Mouse (Mus musculus) MEL (cell line): ENCODE measurements at regions not wholly inside any gene's neighbourhood (a gene's known extent, or its start where the extent isn't known, plus 50 kb on each side); places are given as distances from the start of the nearest gene placed in this dataset.

Experiments used
- DNase-seq: peaks from one replicate; pipeline ENCODE4 v3.0.0; 2011; ENCODE audit warnings: low read depth, low spot score
- H3K27ac ChIP-seq: 2 replicates; pipeline ENCODE4 v1.5.1; 2012; ENCODE audit warnings: low read depth, mild to moderate bottlenecking, control low read depth, low read length, moderate library complexity; ENCODE audit not compliant: control insufficient read depth
- H3K27me3 ChIP-seq, 2 experiments: fragments of 150-350 bp in 1 of 2; sonication (generic) in 1 of 2; 2 replicates each; pipeline ENCODE4 v1.6.1; 2012; ENCODE audit warnings: low read length in 2 of 2, mild to moderate bottlenecking in 2 of 2, improper control_type of control experiment in 1 of 2, moderate library complexity in 1 of 2; ENCODE audit not compliant: insufficient read depth in 2 of 2, control insufficient read depth in 1 of 2
- H3K36me3 ChIP-seq, 2 experiments: 2 replicates each; pipeline ENCODE4 v1.6.1; 2012 to 2014; ENCODE audit warnings: low read length in 2 of 2, improper control_type of control experiment in 1 of 2, inconsistent platforms in 1 of 2, mild to moderate bottlenecking in 1 of 2; ENCODE audit not compliant: insufficient read depth in 2 of 2, control insufficient read depth in 1 of 2
- H3K4me1 ChIP-seq, 2 experiments: fragments of 150-350 bp in 1 of 2; sonication (generic) in 1 of 2; 2 replicates each; pipeline ENCODE4 v1.6.1; 2012; ENCODE audit warnings: low read length in 2 of 2, improper control_type of control experiment in 1 of 2, mild to moderate bottlenecking in 1 of 2; ENCODE audit not compliant: insufficient read depth in 2 of 2, control insufficient read depth in 1 of 2
- H3K4me3 ChIP-seq, 2 experiments: fragments of 150-350 bp in 1 of 2; sonication (generic) in 1 of 2; 2 replicates each; pipeline ENCODE4 v1.5.1; 2012; ENCODE audit warnings: low read depth in 2 of 2, low read length in 2 of 2, mild to moderate bottlenecking in 2 of 2, moderate library complexity in 2 of 2, control low read depth in 1 of 2, improper control_type of control experiment in 1 of 2; ENCODE audit not compliant: control insufficient read depth in 1 of 2, insufficient read depth in 1 of 2
- H3K79me2 ChIP-seq: 2 replicates; pipeline ENCODE4 v1.6.1; 2012; ENCODE audit warnings: mild to moderate bottlenecking, low read length, moderate library complexity; ENCODE audit not compliant: control insufficient read depth, poor library complexity, insufficient read depth
- H3K9ac ChIP-seq: 2 replicates; pipeline ENCODE4 v1.6.1; 2012; ENCODE audit warnings: low read depth, mild to moderate bottlenecking, control low read depth, low read length, moderate library complexity; ENCODE audit not compliant: control insufficient read depth, poor library complexity, severe bottlenecking
- H3K9me3 ChIP-seq: fragments of 150-350 bp; sonication (generic); replicated peaks from 2 replicates; pipeline ENCODE4 v1.6.1; 2012; ENCODE audit warnings: mild to moderate bottlenecking, low read length, improper control_type of control experiment, moderate library complexity; ENCODE audit not compliant: insufficient read depth
- ELF1 ChIP-seq: IDR thresholded peaks from 2 replicates; pipeline ENCODE4 v1.6.1; 2014; ENCODE audit warnings: low read depth, mild to moderate bottlenecking, inconsistent platforms, low read length, improper control_type of control experiment, moderate library complexity
- EP300 ChIP-seq, 2 experiments: IDR thresholded peaks; 2 replicates each; pipeline ENCODE4 v1.6.1; 2011; ENCODE audit warnings: improper control_type of control experiment in 2 of 2, low read length in 2 of 2, low read depth in 1 of 2, mild to moderate bottlenecking in 1 of 2
- ETS1 ChIP-seq: IDR thresholded peaks from 2 replicates; pipeline ENCODE4 v1.6.1; 2012; ENCODE audit warnings: low read depth, mild to moderate bottlenecking, inconsistent platforms, low read length, improper control_type of control experiment, moderate library complexity
- GATA1 ChIP-seq: IDR thresholded peaks from 2 replicates; pipeline ENCODE4 v1.6.1; 2011; ENCODE audit warnings: low read depth, low read length, improper control_type of control experiment
- JUND ChIP-seq: IDR thresholded peaks from 2 replicates; pipeline ENCODE4 v1.6.1; 2011; ENCODE audit warnings: low read depth, mild to moderate bottlenecking, improper control_type of control experiment, low read length
- MAX ChIP-seq: IDR thresholded peaks from 2 replicates; pipeline ENCODE4 v1.6.1; 2011; ENCODE audit warnings: low read length, improper control_type of control experiment
- MXI1 ChIP-seq: IDR thresholded peaks from 2 replicates; pipeline ENCODE4 v1.6.1; 2011; ENCODE audit warnings: mild to moderate bottlenecking, low read depth, low read length, improper control_type of control experiment
- MYC ChIP-seq: IDR thresholded peaks from 2 replicates; pipeline ENCODE4 v1.6.1; 2011; ENCODE audit warnings: low read depth, mild to moderate bottlenecking, low read length, improper control_type of control experiment, moderate library complexity
- NRF1 ChIP-seq: IDR thresholded peaks from 2 replicates; pipeline ENCODE4 v1.6.1; 2014; ENCODE audit warnings: low read depth, mild to moderate bottlenecking, inconsistent platforms, low read length, improper control_type of control experiment, moderate library complexity; ENCODE audit not compliant: poor library complexity, insufficient read depth, severe bottlenecking
- POLR2AphosphoS5 ChIP-seq: IDR thresholded peaks from 2 replicates; pipeline ENCODE4 v1.6.1; 2012; ENCODE audit warnings: low read depth, borderline replicate concordance, mild to moderate bottlenecking, inconsistent platforms, low read length, moderate library complexity, mixed read lengths
- RAD21 ChIP-seq: IDR thresholded peaks from 2 replicates; pipeline ENCODE4 v1.6.1; 2011; ENCODE audit warnings: mild to moderate bottlenecking, low read depth, low read length, improper control_type of control experiment
- TBP ChIP-seq: IDR thresholded peaks from 2 replicates; pipeline ENCODE4 v1.8.0; 2011; ENCODE audit warnings: low read depth, low read length, improper control_type of control experiment
- USF2 ChIP-seq, 2 experiments: IDR thresholded peaks; 2 replicates each; pipeline ENCODE4 v1.6.1; 2011 to 2012; ENCODE audit warnings: improper control_type of control experiment in 2 of 2, low read length in 2 of 2, borderline replicate concordance in 1 of 2, inconsistent platforms in 1 of 2, low read depth in 1 of 2, mild to moderate bottlenecking in 1 of 2; ENCODE audit not compliant: insufficient read depth in 1 of 2
- ZMIZ1 ChIP-seq: IDR thresholded peaks from 2 replicates; pipeline ENCODE4 v1.6.1; 2012; ENCODE audit warnings: low read depth, mild to moderate bottlenecking, inconsistent platforms, low read length, improper control_type of control experiment, moderate library complexity
- ZNF384 ChIP-seq: IDR thresholded peaks from 2 replicates; pipeline ENCODE4 v1.6.1; 2012; ENCODE audit warnings: low read depth, mild to moderate bottlenecking, inconsistent platforms, low read length, improper control_type of control experiment

- no peaks in the 10 kb centered on the region for H3K27me3 ChIP-seq
- TF ChIP-seq POLR2AphosphoS5 (no peak), MAX (peak; percentile 68; the same call in 1 of the 2 replicates), ZMIZ1 (no peak), USF2 (IDR thresholded peaks at IDR 0.05; ENCODE audit: borderline replicate concordance in 1 of 2, insufficient read depth in 1 of 2, low read depth in 1 of 2, low read length in 2 of 2) (no peak), JUND (no peak)
- no peak overlapping the region for H3K9ac ChIP-seq
- no peaks in the 10 kb centered on the region for H3K9me3 ChIP-seq
- peaks cover 0 to 4% of the 10 kb centered on the region in 2 experiments; a peak in 2 of 4 replicates for H3K36me3 ChIP-seq
- DNase-seq: no peak
- no peak overlapping the region for H3K27ac ChIP-seq
- H3K4me3 ChIP-seq: peak overlapping the region; percentile 27 to 32; a peak in 3 of 4 replicates
- H3K79me2 ChIP-seq: no peaks in the 10 kb centered on the region
- H3K4me1 ChIP-seq: peaks cover 0 to 7% of the 10 kb centered on the region in 2 experiments; a peak in 2 of 4 replicates
These were observed 131.2 kb downstream of the Slitrk6 start for GRCm38 (mm10) chr14:110623716-110624115.

- Histone ChIP-seq H3K4me1 (peaks cover 0 to 7% of the 10 kb centered on the region in 2 experiments; a peak in 1 of 4 replicates), H3K9ac (peak overlapping the region; percentile 63), H3K4me3 (peak overlapping the region; percentile 56 to 96), H3K27me3 (no peaks in the 10 kb centered on the region), H3K27ac (peak overlapping the region; percentile 1), H3K36me3 (0 out of 4 replicates have a peak, but pooled peaks cover 0 to 2% of the 10 kb centered on the region in 2 experiments), H3K9me3 (no peaks in the 10 kb centered on the region), H3K79me2 (no peaks in the 10 kb centered on the region)
- TF ChIP-seq RAD21 (no peak), EP300 (IDR thresholded peaks at IDR 0.05; ENCODE audit: low read depth in 1 of 2, low read length in 2 of 2) (no peak), ELF1 (no peak), MXI1 (no peak), TBP (no peak), ZNF384 (peak; percentile 2; the same call in 1 of the 2 replicates), NRF1 (no peak), GATA1 (0 out of 2 replicates have a peak, but pooled peaks have one; percentile 1), MAX (no peak), ETS1 (no peak), MYC (no peak)
- DNase-seq: peak; percentile 63
These were observed 136.4 kb downstream of the Slitrk6 start for GRCm38 (mm10) chr14:110618496-110618920.
